Mouse (Mus musculus) forebrain, embryonic 11.5 days (tissue): ENCODE data around the gene Mcrip1. TPM values are rescaled to one million over a fixed set of nuclear protein-coding genes. Genes with fewer than 3 reads are reported as not detected.
A peak's percentile ranks its signal among the peaks of the same experiment; 100 is the strongest.

Experiments
- ATAC-seq: fragments of 200-750 bp; cut with Nextera tagmentation; replicated peaks from 2 replicates; pipeline ENCODE4 v1.8.0; 2017; ENCODE audit warnings: moderate TSS enrichment; ENCODE audit not compliant: low FRiP score
- DNase-seq: peaks from one replicate; pipeline ENCODE4 v3.0.0-alpha.2; 2017; ENCODE audit warnings: low spot score
- H3K27ac ChIP-seq: fragments of 300-500 bp; sonication (generic); 2 replicates; pipeline ENCODE4 v1.5.1; 2014; ENCODE audit warnings: low read depth, low read length
- H3K27me3 ChIP-seq: fragments of 300-500 bp; sonication (generic); 2 replicates; pipeline ENCODE4 v1.6.1; 2014; ENCODE audit warnings: mild to moderate bottlenecking, low read length, mixed read lengths; ENCODE audit not compliant: control insufficient read depth, insufficient read depth
- H3K36me3 ChIP-seq: fragments of 300-500 bp; sonication (generic); 2 replicates; pipeline ENCODE4 v1.6.1; 2014; ENCODE audit warnings: mild to moderate bottlenecking, low read length, moderate library complexity, mixed read lengths; ENCODE audit not compliant: control insufficient read depth, insufficient read depth
- H3K4me1 ChIP-seq: fragments of 300-500 bp; sonication (generic); replicated peaks from 2 replicates; pipeline ENCODE4 v1.6.1; 2014; ENCODE audit warnings: low read length, mixed read lengths; ENCODE audit not compliant: control insufficient read depth, insufficient read depth
- H3K4me2 ChIP-seq: fragments of 300-500 bp; sonication (generic); 2 replicates; pipeline ENCODE4 v1.6.1; 2014; ENCODE audit warnings: low read depth, mild to moderate bottlenecking, low read length, moderate library complexity, mixed read lengths; ENCODE audit not compliant: severe bottlenecking
- H3K4me3 ChIP-seq: fragments of 300-500 bp; sonication (generic); 2 replicates; pipeline ENCODE4 v1.5.1; 2014; ENCODE audit warnings: low read depth, low read length
- H3K9ac ChIP-seq: fragments of 300-500 bp; sonication (generic); 2 replicates; pipeline ENCODE4 v1.6.1; 2014; ENCODE audit warnings: low read length
- H3K9me3 ChIP-seq: fragments of 300-500 bp; sonication (generic); 2 replicates; pipeline ENCODE4 v1.6.1; 2016; ENCODE audit warnings: low read length, mixed read lengths; ENCODE audit not compliant: control insufficient read depth
- WGBS: fragments of 180-500 bp; shearing (Covaris S2); extraction: QIAGEN DNeasy Blood & Tissue Kit; methylation state at CpG from one replicate; pipeline ENCODE4 v1.1.7; 2014; 5-methylcytosine and 5-hydroxymethylcytosine counted together
- polyA plus RNA-seq: library from polyadenylated mRNA; unstranded; fragments of >200 nt; fragmentation: Nextera tagmentation; extraction: Ambion mirVana; gene quantifications from 2 replicates; pipeline ENCODE4 v1.2.1, GENCODE M21; 2014

Gene Mcrip1
- polyA plus RNA-seq, 1 experiment from 2014 or later = 213 TPM

DNA sequence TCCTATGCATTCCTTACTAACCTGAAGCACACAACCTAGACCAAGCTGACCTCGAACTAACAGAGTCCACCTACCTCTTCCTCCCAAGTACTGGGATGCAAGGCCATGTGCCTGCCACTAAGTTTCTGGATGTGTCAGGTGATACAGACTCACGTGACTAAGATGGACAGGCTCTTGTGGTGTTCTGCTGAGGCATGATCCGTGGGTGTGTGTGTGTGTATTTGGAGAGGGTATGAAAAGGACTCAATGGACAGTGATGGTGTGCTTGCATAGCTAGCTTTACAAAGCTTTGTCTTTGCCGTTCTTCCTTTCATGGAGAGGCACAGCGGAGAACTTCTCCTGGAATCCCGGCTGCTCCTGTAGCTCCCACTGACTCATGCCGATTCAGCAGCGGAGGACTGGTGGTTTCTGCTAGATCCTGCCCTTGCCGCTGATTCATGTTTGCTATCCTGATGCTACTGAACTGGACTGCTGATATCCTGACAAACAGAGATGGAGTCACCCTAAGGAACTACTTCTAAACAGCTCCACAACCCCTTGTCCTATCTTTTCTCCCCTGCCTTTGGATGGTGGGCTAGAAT lies 41.1 kb downstream of the Mcrip1 start:
- Histone ChIP-seq H3K9ac (no peak overlapping the region), H3K9me3 (no peaks in the 10 kb centered on the region), H3K36me3 (no peaks in the 10 kb centered on the region), H3K4me2 (no peak overlapping the region), H3K4me1 (peaks cover 5% of the 10 kb centered on the region; the same call in 1 of the 2 replicates), H3K4me3 (no peak overlapping the region), H3K27ac (no peak overlapping the region), H3K27me3 (no peaks in the 10 kb centered on the region)
- WGBS = 89% methylated on average over 9 of the region's 9 CpGs
- ATAC-seq (no peak), DNase-seq (no peak)

DNA sequence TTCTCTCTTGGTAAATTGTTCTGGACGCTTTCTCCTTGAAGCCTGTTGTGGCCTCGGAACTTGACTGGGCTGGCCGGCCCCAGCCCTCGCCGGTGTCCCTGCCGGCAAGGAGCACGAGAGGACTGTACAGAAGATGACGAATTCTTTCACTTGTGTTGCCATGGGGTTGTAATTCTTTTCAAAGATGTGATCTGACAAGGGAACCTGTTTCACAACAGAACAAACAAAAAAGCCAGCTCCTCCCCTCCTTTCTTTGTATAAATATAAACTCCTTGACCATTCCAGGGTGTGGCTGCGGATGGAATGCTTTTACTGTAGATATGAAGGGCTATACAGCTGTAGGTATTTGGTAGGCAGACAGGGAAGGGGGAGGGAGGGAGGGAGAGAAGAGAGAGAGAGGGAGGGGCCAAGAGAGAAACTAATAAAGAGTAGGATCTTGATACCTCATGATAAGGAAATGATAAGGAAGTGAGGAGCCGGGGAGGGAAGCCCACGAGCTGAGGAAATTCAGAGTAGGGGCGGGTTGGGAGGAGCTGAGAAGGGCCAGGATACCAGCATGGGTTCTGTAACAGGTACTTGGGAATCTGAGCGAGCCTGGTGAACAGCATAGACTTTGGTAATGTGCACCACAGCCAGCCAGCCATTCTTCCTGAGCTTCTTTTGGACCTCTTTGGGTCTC lies 41.8 kb downstream of the Mcrip1 start:
- no peak for ATAC-seq
- no peaks in the 10 kb centered on the region for H3K27me3 ChIP-seq
- no peak overlapping the region for H3K4me3 ChIP-seq
- no peak overlapping the region for H3K4me2 ChIP-seq
- no peaks in the 10 kb centered on the region for H3K36me3 ChIP-seq
- H3K9me3 ChIP-seq = no peaks in the 10 kb centered on the region
- peaks cover 5% of the 10 kb centered on the region; the same call in 1 of the 2 replicates for H3K4me1 ChIP-seq
- DNase-seq = no peak
- no peak overlapping the region for H3K9ac ChIP-seq
- 88% methylated on average over 13 of the region's 13 CpGs for WGBS
- no peak overlapping the region for H3K27ac ChIP-seq

DNA sequence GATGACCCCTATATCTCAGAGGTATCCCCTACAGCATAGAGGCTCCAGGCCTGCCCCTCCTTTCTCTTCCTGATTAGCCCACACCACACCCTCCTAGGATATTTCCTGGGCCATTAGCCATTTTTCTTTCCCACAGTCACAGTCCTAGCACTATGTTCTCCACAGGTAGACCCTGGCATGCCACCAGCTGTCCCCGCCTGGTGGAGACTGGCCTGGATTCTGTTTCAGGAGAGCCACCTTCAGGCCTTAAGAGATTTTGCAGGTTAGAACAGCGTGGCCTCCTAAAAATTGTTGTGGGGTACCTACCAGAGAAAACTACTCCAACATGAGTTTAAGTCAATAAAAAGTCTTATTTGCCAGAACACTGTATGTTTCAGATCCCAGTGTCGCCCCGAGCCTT lies 42.6 kb downstream of the Mcrip1 start:
- ATAC-seq (no peak), DNase-seq (peak; percentile 51)
- H3K4me3 ChIP-seq = no peak overlapping the region
- no peaks in the 10 kb centered on the region for H3K27me3 ChIP-seq
- no peak overlapping the region for H3K4me2 ChIP-seq
- H3K4me1 ChIP-seq = peaks cover 5% of the 10 kb centered on the region; the same call in 1 of the 2 replicates
- no peaks in the 10 kb centered on the region for H3K9me3 ChIP-seq
- H3K9ac ChIP-seq = no peak overlapping the region
- no peaks in the 10 kb centered on the region for H3K36me3 ChIP-seq
- H3K27ac ChIP-seq = no peak overlapping the region
- 62% methylated on average over 4 of the region's 4 CpGs for WGBS

DNA sequence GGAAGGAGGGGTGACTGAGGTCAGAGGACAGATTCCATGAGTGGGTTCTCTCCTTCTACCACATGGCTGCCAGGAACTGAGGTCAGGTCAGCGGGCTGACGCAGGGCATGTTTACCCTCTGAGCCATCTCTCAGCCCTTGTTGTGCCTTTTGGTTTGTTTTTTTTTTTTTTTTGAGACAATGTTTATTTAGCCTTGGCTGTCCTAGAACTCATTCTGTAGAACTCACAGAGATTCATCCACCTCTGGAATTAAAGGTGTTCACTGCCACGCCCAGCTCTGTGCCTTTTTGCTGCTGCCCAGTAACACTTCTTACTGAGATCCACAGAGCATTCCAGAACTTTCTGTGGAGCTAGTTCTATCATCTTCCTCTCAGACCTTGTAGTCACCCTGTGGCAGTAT lies 43.9 kb downstream of the Mcrip1 start:
- no peak overlapping the region for H3K4me2 ChIP-seq
- H3K27ac ChIP-seq = no peak overlapping the region
- peaks cover 4% of the 10 kb centered on the region; the same call in 1 of the 2 replicates for H3K4me1 ChIP-seq
- ATAC-seq (no peak), DNase-seq (no peak)
- no peaks in the 10 kb centered on the region for H3K27me3 ChIP-seq
- WGBS = 86% methylated on average over 3 of the region's 3 CpGs
- H3K9ac ChIP-seq = no peak overlapping the region
- H3K4me3 ChIP-seq = no peak overlapping the region
- no peaks in the 10 kb centered on the region for H3K36me3 ChIP-seq
- no peaks in the 10 kb centered on the region for H3K9me3 ChIP-seq

DNA sequence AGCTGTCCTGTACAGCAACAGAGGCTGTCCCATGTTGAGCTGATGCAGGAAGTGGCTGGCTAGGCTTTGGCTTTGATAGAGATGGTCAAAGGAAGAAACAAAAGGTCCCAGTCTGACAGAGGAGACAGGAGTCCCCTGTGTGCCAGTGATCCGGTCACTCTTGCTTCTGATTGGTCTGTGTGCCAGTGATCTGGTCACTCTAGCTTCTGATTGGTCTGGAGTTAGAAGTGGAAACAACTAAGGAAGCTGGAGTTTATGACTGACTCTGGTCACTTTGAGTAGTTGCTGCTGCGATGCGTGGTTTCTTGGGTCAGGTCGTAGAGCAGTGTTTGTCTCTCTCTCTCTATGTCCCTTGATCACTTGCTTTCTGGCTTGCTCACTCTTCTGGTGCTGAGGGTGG lies 47.8 kb downstream of the Mcrip1 start:
- H3K27me3 ChIP-seq = no peaks in the 10 kb centered on the region
- no peaks in the 10 kb centered on the region; the same call in 1 of the 2 replicates for H3K4me1 ChIP-seq
- peaks cover 2% of the 10 kb centered on the region; the same call in 1 of the 2 replicates for H3K36me3 ChIP-seq
- H3K4me3 ChIP-seq = no peak overlapping the region
- no peak for ATAC-seq
- H3K27ac ChIP-seq = no peak overlapping the region
- no peaks in the 10 kb centered on the region for H3K9me3 ChIP-seq
- no peak for DNase-seq
- H3K9ac ChIP-seq = no peak overlapping the region
- no peak overlapping the region for H3K4me2 ChIP-seq
- 88% methylated on average over 4 of the region's 4 CpGs for WGBS

DNA sequence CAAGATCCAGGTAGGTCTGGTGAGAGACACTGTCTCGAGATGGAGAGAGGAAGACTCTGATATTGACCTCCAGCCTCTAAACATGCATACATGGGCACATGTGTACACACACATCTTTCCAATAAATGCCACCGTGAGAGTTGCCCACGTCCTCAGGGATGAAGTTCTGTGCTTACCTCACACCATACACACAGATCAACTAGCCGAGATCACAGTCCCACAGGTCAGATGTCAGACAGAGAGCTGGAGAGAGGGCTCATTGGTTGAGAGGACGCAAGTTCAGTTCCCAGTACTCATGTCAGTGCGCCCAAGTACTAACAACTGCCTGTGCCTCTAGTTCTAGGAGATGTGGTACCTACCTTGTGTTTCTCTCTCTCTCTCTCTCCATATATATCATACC lies 48.5 kb downstream of the Mcrip1 start:
- WGBS = 73% methylated on average over 6 of the region's 6 CpGs
- H3K27me3 ChIP-seq = no peaks in the 10 kb centered on the region
- peaks cover 2% of the 10 kb centered on the region; the same call in 1 of the 2 replicates for H3K36me3 ChIP-seq
- DNase-seq = peak; percentile 48
- H3K4me3 ChIP-seq = no peak overlapping the region
- no peak overlapping the region for H3K9ac ChIP-seq
- no peak for ATAC-seq
- H3K4me2 ChIP-seq = no peak overlapping the region
- no peaks in the 10 kb centered on the region for H3K9me3 ChIP-seq
- H3K27ac ChIP-seq = no peak overlapping the region
- no peaks in the 10 kb centered on the region; the same call in 1 of the 2 replicates for H3K4me1 ChIP-seq

DNA sequence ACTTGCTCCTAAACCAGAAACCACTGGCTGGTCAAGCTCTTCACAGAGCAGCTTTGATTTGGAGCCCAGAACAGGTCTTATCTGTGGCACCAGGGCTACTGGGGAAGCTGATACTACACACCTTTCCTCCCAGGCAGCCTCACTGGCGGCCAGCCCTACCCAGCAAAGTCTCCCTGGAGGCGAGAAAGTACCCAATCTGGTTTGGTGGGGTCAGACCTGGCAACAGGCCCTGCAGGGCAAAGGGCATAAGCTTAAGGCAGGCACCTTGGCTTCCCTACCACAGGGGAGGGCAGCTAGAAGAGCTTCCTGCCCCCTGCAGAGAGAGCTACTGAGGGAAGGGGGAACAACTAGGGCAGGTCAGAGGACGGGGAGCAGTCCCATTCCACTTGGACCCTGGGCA lies 49.2 kb downstream of the Mcrip1 start:
- Histone ChIP-seq H3K9ac (no peak overlapping the region), H3K4me2 (no peak overlapping the region), H3K9me3 (no peaks in the 10 kb centered on the region), H3K36me3 (peaks cover 2% of the 10 kb centered on the region; the same call in 1 of the 2 replicates), H3K27me3 (no peaks in the 10 kb centered on the region), H3K4me3 (no peak overlapping the region), H3K27ac (no peak overlapping the region), H3K4me1 (no peaks in the 10 kb centered on the region; the same call in 1 of the 2 replicates)
- DNase-seq (peak; percentile 45), ATAC-seq (no peak)
- WGBS = 37% methylated on average over 3 of the region's 3 CpGs

DNA sequence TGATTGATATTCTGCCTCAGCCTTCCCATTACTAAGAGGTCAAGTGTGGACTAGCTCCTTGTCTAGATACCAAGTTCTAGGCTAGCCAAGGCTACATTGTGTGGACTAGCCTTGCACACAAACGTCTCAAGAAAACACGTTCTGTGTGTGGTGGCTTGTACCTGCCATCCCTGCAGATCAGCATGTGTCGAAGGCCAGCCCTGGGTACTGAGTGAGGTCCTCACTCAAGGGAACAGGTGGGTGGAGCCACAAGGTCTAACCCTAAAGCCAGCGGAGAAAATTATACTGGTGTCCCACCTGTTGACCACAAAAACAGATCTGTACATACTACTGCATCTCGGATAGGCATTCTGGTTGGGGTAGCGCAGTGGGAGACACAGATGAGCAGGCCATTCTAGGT lies 49.6 kb downstream of the Mcrip1 start:
- no peak for ATAC-seq
- H3K36me3 ChIP-seq = peaks cover 2% of the 10 kb centered on the region; the same call in 1 of the 2 replicates
- H3K4me3 ChIP-seq = no peak overlapping the region
- WGBS = 80% methylated on average over 6 of the region's 6 CpGs
- no peaks in the 10 kb centered on the region for H3K27me3 ChIP-seq
- no peak overlapping the region for H3K27ac ChIP-seq
- H3K4me1 ChIP-seq = no peaks in the 10 kb centered on the region; the same call in 1 of the 2 replicates
- no peak overlapping the region for H3K9ac ChIP-seq
- H3K9me3 ChIP-seq = no peaks in the 10 kb centered on the region
- DNase-seq = peak; percentile 45
- H3K4me2 ChIP-seq = no peak overlapping the region
